Mouse (Mus musculus) kidney, adult 11 months (tissue): ENCODE measurements around the gene P4ha1.

Experiments used
- DNase-seq: peaks from one replicate; pipeline ENCODE4 v3.0.0; 2022

The P4ha1 gene

GRCm38 (mm10) chr10:59324311-59325165, 1.4 kb downstream of the P4ha1 start:
- DNase-seq = no peak

GRCm38 (mm10) chr10:59326612-59327315, 3.7 kb downstream of the P4ha1 start:
- no peak for DNase-seq

- no peak for DNase-seq
Measured at GRCm38 (mm10) chr10:59327316-59327710, 4.2 kb downstream of the P4ha1 start.

GRCm38 (mm10) chr10:59331546-59332256, 8.6 kb downstream of the P4ha1 start:
- no peak for DNase-seq

GRCm38 (mm10) chr10:59333400-59333799, 10.3 kb downstream of the P4ha1 start:
- no peak for DNase-seq

- peak; percentile 88 for DNase-seq
Measured at GRCm38 (mm10) chr10:59334899-59335798, 12.1 kb downstream of the P4ha1 start.

- no peak for DNase-seq
Measured at GRCm38 (mm10) chr10:59336124-59336523, 13.0 kb downstream of the P4ha1 start.

GRCm38 (mm10) chr10:59346560-59346959, 23.5 kb downstream of the P4ha1 start:
- DNase-seq = no peak

- no peak for DNase-seq
Measured at GRCm38 (mm10) chr10:59348200-59348599, 25.1 kb downstream of the P4ha1 start.

GRCm38 (mm10) chr10:59349536-59349935, 26.4 kb downstream of the P4ha1 start:
- no peak for DNase-seq

- DNase-seq = no peak
Measured at GRCm38 (mm10) chr10:59353065-59353464, 30.0 kb downstream of the P4ha1 start.

- no peak for DNase-seq
Measured at GRCm38 (mm10) chr10:59354120-59354519, 31.0 kb downstream of the P4ha1 start.

GRCm38 (mm10) chr10:59355020-59355419, 31.9 kb downstream of the P4ha1 start:
- no peak for DNase-seq

GRCm38 (mm10) chr10:59358744-59359143, 35.6 kb downstream of the P4ha1 start:
- no peak for DNase-seq

- no peak for DNase-seq
Measured at GRCm38 (mm10) chr10:59363208-59363607, 40.1 kb downstream of the P4ha1 start.

- DNase-seq = no peak
Measured at GRCm38 (mm10) chr10:59364551-59364950, 41.5 kb downstream of the P4ha1 start.

GRCm38 (mm10) chr10:59365804-59366589, 42.9 kb downstream of the P4ha1 start:
- DNase-seq = no peak

GRCm38 (mm10) chr10:59366746-59367145, 43.6 kb downstream of the P4ha1 start:
- DNase-seq = no peak

GRCm38 (mm10) chr10:59367206-59367605, 44.1 kb downstream of the P4ha1 start:
- DNase-seq = no peak

GRCm38 (mm10) chr10:59368729-59369128, 45.6 kb downstream of the P4ha1 start:
- DNase-seq = no peak

GRCm38 (mm10) chr10:59369426-59369825, 46.3 kb downstream of the P4ha1 start:
- no peak for DNase-seq

- DNase-seq = no peak
Measured at GRCm38 (mm10) chr10:59377906-59378305, 54.8 kb downstream of the P4ha1 start.
